Mouse (Mus musculus) cerebellum, adult 9-10 months (tissue): ENCODE measurements around the gene Cacna1s.

ENCODE experiments used
- DNase-seq: peaks from one replicate; pipeline ENCODE4 v3.0.0; 2022

Cacna1s gene

GRCm38 (mm10) chr1:136055771-136056170 is 3.2 kb downstream of the Cacna1s start:
- no peak for DNase-seq

GRCm38 (mm10) chr1:136058594-136058993 is 6.0 kb downstream of the Cacna1s start:
- no peak for DNase-seq

GRCm38 (mm10) chr1:136061041-136061789 is 8.7 kb downstream of the Cacna1s start:
- DNase-seq = peak; percentile 89

- no peak for DNase-seq
These were observed 9.2 kb downstream of the Cacna1s start for GRCm38 (mm10) chr1:136061790-136062141.

- DNase-seq = no peak
These were observed 11.4 kb downstream of the Cacna1s start for GRCm38 (mm10) chr1:136063991-136064390.

GRCm38 (mm10) chr1:136066621-136067020 is 14.1 kb downstream of the Cacna1s start:
- no peak for DNase-seq

- no peak for DNase-seq
These were observed 15.0 kb downstream of the Cacna1s start for GRCm38 (mm10) chr1:136067579-136067978.

GRCm38 (mm10) chr1:136076086-136076485 is 23.5 kb downstream of the Cacna1s start:
- DNase-seq = peak; percentile 68

- DNase-seq = no peak
These were observed 25.1 kb downstream of the Cacna1s start for GRCm38 (mm10) chr1:136077656-136078055.

GRCm38 (mm10) chr1:136081161-136081560 is 28.6 kb downstream of the Cacna1s start:
- no peak for DNase-seq

- no peak for DNase-seq
These were observed 33.6 kb downstream of the Cacna1s start for GRCm38 (mm10) chr1:136085988-136086685.

GRCm38 (mm10) chr1:136089368-136090165 is 37.0 kb downstream of the Cacna1s start:
- no peak for DNase-seq

GRCm38 (mm10) chr1:136093726-136094125 is 41.2 kb downstream of the Cacna1s start:
- DNase-seq = no peak

- DNase-seq = no peak
These were observed 42.3 kb downstream of the Cacna1s start for GRCm38 (mm10) chr1:136094807-136095206.

- no peak for DNase-seq
These were observed 49.5 kb downstream of the Cacna1s start for GRCm38 (mm10) chr1:136102094-136102493.

GRCm38 (mm10) chr1:136102551-136102950 is 50.0 kb downstream of the Cacna1s start:
- no peak for DNase-seq

- DNase-seq = no peak
These were observed 50.4 kb downstream of the Cacna1s start for GRCm38 (mm10) chr1:136102981-136103380.

- DNase-seq = no peak
These were observed 51.1 kb downstream of the Cacna1s start for GRCm38 (mm10) chr1:136103696-136104095.

GRCm38 (mm10) chr1:136104741-136105140 is 52.2 kb downstream of the Cacna1s start:
- DNase-seq = no peak

- DNase-seq = no peak
These were observed 56.9 kb downstream of the Cacna1s start for GRCm38 (mm10) chr1:136109464-136109863.

GRCm38 (mm10) chr1:136116183-136116582 is 63.6 kb downstream of the Cacna1s start:
- DNase-seq = peak; percentile 40

- DNase-seq = no peak
These were observed 64.5 kb downstream of the Cacna1s start for GRCm38 (mm10) chr1:136117069-136117468.

GRCm38 (mm10) chr1:136118875-136119274 is 66.3 kb downstream of the Cacna1s start:
- no peak for DNase-seq
